Mouse (Mus musculus) urinary bladder, postnatal 4 days (tissue): ENCODE results near the gene Abcb11.

Experiments
- DNase-seq, 2 experiments: peaks; one replicate each; pipeline ENCODE4 v3.0.0; 2021 to 2022; ENCODE audit warnings: low spot score in 2 of 2

Abcb11 gene

GRCm38 (mm10) chr2:69188732-69189131 lies 153.7 kb downstream of the Abcb11 start:
- no peak for DNase-seq
